Mouse (Mus musculus) intestine, postnatal 0 days (tissue): ENCODE data around the gene Phldb3. TPM values are rescaled to one million over a fixed set of nuclear protein-coding genes. Genes with fewer than 3 reads are reported as not detected.

Experiments used
- ATAC-seq: fragments of 200-750 bp; cut with Nextera tagmentation; 2 replicates; pipeline ENCODE4 v1.8.0; 2017; ENCODE audit warnings: mild to moderate bottlenecking, moderate TSS enrichment, moderate library complexity
- H3K27ac ChIP-seq: fragments of 300-500 bp; sonication (generic); 2 replicates; pipeline ENCODE4 v1.5.1; 2014; ENCODE audit warnings: mild to moderate bottlenecking, low read depth, low read length, moderate library complexity
- H3K27me3 ChIP-seq: fragments of 300-500 bp; sonication (generic); replicated peaks from 2 replicates; pipeline ENCODE4 v1.6.1; 2014; ENCODE audit warnings: low read length, mixed read lengths; ENCODE audit not compliant: control insufficient read depth, insufficient read depth
- H3K36me3 ChIP-seq: fragments of 300-500 bp; sonication (generic); 2 replicates; pipeline ENCODE4 v1.6.1; 2014; ENCODE audit warnings: mild to moderate bottlenecking, moderate library complexity; ENCODE audit not compliant: control insufficient read depth, insufficient read depth
- H3K4me1 ChIP-seq: fragments of 300-500 bp; sonication (generic); replicated peaks from 2 replicates; pipeline ENCODE4 v1.6.1; 2014; ENCODE audit warnings: antibody characterized with exemption, low read length, mixed read lengths; ENCODE audit not compliant: control insufficient read depth, insufficient read depth
- H3K4me2 ChIP-seq: fragments of 300-500 bp; sonication (generic); replicated peaks from 2 replicates; pipeline ENCODE4 v1.6.1; 2014; ENCODE audit warnings: low read depth, mild to moderate bottlenecking, moderate library complexity
- H3K4me3 ChIP-seq: fragments of 300-500 bp; sonication (generic); 2 replicates; pipeline ENCODE4 v1.5.1; 2014; ENCODE audit warnings: low read depth, low read length
- H3K9ac ChIP-seq: fragments of 300-500 bp; sonication (generic); 2 replicates; pipeline ENCODE4 v1.6.1; 2014; ENCODE audit warnings: mild to moderate bottlenecking, low read depth, low read length
- H3K9me3 ChIP-seq: fragments of 300-500 bp; sonication (generic); 2 replicates; pipeline ENCODE4 v1.6.1; 2016; ENCODE audit warnings: mixed run types; ENCODE audit not compliant: control insufficient read depth
- CTCF ChIP-seq: sonication (generic); IDR thresholded peaks from 2 replicates; pipeline ENCODE4 v1.5.1; 2016; ENCODE audit warnings: low read depth, mild to moderate bottlenecking, control low read depth, antibody characterized with exemption, moderate library complexity
- WGBS: fragments of 180-500 bp; shearing (Covaris S2); extraction: QIAGEN DNeasy Blood & Tissue Kit; methylation state at CpG from one replicate; pipeline ENCODE4 v1.1.7; 2014; 5-methylcytosine and 5-hydroxymethylcytosine counted together
- polyA plus RNA-seq: library from polyadenylated mRNA; unstranded; fragments of >200 nt; fragmentation: Nextera tagmentation; extraction: Ambion mirVana; gene quantifications from 2 replicates; pipeline ENCODE4 v1.2.1, GENCODE M21; 2015

Phldb3 gene
- polyA plus RNA-seq, 1 experiment from 2014 or later: 0.65 TPM

DNA sequence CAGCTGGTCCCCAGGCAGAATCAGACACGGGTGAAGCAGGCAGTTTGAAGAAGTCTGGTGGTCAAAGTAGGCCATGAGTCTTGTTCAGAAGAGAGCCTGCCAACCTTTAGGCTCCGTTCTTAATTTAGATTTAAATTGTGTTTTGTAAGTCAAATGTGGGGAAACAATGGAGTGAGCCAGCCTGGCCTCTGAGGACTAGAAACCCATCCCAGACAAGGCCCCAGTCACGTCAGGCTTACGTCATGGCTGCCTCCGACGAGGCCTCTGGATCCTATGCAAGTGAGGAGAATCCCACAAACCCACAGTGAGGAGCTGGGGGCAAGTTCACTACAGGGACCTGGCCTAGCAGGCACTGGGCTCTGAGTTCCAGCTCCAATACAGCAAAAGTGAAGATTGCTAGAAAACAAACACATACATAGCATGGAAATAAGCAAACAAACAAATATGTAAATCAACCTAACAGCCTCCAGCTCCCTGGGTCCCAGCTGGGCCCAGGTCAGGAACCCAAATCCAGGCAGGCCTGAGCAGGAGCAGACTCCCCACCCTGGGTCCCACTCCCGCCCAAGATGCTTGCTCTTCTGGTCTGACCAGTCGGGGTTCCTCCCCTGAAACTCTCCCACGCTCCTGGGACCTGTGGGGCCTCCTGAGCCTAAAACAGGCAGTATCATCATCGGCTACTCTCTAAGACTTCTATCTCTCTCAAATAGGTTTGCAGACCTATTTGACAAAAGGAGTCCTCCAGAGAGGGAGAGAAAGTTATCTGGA lies 19.7 kb downstream of the Phldb3 start:
- WGBS: 74% methylated on average over 10 of the region's 10 CpGs
- Histone ChIP-seq H3K4me1 (no peaks in the 10 kb centered on the region), H3K9ac (no peak overlapping the region), H3K4me2 (no peak overlapping the region), H3K27me3 (no peaks in the 10 kb centered on the region), H3K27ac (no peak overlapping the region), H3K4me3 (no peak overlapping the region), H3K9me3 (no peaks in the 10 kb centered on the region), H3K36me3 (peaks cover 20% of the 10 kb centered on the region; the same call in 1 of the 2 replicates)
- no peak for TF ChIP-seq CTCF
- ATAC-seq: no peak

DNA sequence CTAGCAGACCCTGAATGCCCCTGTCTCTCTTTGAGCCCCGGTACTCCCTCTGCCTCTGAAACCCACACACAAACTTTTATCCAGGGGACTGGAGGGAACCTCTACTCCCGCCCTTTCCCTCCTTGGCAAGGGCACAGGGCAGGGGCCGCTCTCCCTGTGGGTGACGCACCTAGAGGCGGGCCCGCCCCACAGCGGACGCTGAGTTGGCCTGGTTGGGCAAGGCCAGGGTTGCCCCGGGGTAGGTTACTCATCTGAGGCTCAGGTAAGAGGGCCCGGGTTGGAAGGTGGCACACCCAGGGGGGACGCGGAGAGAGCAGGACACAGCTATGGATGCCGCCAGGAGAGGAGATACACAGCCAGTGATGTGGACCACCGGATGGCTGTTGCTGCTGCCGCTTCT lies 25.7 kb downstream of the Phldb3 start, which contains the start of gene Lypd3:
Gene Lypd3, plus strand, starts transcription at position 287 of the 400 bp plus-strand sequence.
- Histone ChIP-seq H3K27ac (no peak within 1 kb of the TSS), H3K36me3 (no peaks in the 10 kb centered on the region), H3K9me3 (no peaks in the 10 kb centered on the region), H3K4me3 (0 out of 2 replicates have a peak within 1 kb of the TSS, but pooled peaks have one; percentile 45), H3K9ac (no peak within 1 kb of the TSS), H3K4me2 (peak within 1 kb of the TSS; percentile 85), H3K27me3 (peaks cover 32% of the 10 kb centered on the region), H3K4me1 (no peaks in the 10 kb centered on the region)
- TF ChIP-seq CTCF: no peak
- ATAC-seq: no peak
- 32% methylated on average over 15 of the region's 15 CpGs for WGBS

DNA sequence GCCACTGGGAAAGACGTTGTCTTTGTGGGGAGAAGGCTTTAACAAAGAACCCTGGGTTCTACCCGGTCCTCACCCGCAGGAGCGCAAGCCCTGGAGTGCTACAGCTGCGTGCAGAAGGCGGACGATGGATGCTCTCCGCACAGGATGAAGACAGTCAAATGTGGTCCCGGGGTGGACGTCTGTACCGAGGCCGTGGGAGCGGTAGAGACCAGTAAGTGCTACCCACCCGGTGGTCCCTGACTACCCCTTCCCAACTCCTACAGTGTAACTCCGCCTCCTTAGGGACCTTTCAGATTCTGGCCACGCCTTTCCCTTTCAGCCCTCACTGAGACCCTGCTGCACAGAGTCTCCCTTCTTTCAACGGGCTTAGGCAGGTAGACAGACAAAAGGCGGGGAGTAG lies 26.5 kb downstream of the Phldb3 start:
- Histone ChIP-seq H3K9ac (no peak overlapping the region), H3K36me3 (no peaks in the 10 kb centered on the region), H3K4me1 (no peaks in the 10 kb centered on the region), H3K27ac (no peak overlapping the region), H3K27me3 (peaks cover 36% of the 10 kb centered on the region), H3K9me3 (no peaks in the 10 kb centered on the region), H3K4me2 (peak overlapping the region; percentile 85), H3K4me3 (0 out of 2 replicates have a peak overlapping the region, but pooled peaks have one; percentile 45)
- ATAC-seq: no peak
- no peak for TF ChIP-seq CTCF
- WGBS: 5% methylated on average over 18 of the region's 18 CpGs

DNA sequence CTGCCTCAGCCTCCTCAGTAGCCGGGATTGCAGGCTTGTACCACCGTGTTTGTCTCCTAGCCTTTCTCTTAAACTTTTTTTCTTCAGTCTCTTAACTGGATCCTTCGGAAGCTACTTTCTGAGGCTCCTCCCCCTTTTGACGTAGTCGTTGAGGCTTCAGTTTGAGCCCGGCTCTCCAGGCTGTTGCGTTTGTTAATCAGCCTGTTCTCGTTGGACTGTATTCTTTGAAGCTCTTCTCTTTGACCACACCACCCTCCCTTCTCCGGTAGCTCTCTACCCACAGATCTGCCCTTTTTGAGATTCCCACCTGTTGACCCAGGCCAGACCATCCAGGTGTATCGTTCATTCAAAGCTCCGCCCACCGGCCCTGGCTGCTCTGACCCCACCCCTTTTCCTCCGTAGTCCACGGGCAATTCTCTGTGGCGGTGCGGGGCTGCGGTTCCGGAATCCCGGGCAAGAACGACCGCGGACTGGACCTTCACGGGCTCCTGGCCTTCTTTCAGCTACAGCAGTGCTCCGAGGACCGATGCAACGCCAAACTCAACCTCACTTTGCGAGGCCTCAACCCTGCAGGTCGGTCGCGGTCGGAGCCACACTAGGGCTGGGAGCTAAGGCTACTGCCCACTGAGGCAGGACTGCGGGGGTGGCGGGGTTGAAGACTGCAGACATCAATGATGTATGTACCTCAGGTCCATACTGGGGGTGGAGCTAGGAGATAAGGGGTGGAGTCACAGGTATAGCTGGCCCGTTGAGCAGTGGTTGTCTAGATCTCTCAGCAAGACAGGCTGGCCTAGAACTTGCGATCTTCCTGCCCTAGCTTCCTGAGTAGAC lies 27.7 kb downstream of the Phldb3 start:
- Histone ChIP-seq H3K4me3 (peak overlapping the region; percentile 45), H3K27me3 (peaks cover 36% of the 10 kb centered on the region), H3K27ac (no peak overlapping the region), H3K9ac (no peak overlapping the region), H3K4me2 (peak overlapping the region; percentile 85), H3K36me3 (no peaks in the 10 kb centered on the region), H3K9me3 (no peaks in the 10 kb centered on the region), H3K4me1 (no peaks in the 10 kb centered on the region)
- 2% methylated on average over 35 of the region's 35 CpGs for WGBS
- ATAC-seq: peak; percentile 47
- no peak for TF ChIP-seq CTCF

DNA sequence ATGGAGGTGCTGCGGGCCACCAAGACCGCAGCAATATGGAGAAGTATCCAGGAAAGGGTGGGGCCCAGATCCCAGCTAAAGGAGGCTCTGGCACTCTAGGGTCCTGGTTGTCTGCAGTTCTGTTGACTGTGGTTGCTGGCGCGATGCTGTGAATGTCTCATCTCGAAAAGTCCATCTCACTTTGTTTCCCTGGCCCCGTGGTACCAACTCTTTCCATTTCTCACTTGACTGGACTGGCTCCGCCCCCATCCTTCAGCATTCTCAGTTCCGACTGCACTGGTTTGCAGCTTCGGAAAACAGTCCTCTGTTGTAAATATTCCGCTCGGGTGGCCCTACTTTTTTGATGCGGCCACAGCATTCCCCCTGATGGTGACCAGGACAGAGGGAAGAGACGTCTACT lies 29.9 kb downstream of the Phldb3 start:
- TF ChIP-seq CTCF: no peak
- Histone ChIP-seq H3K9ac (no peak overlapping the region), H3K4me1 (no peaks in the 10 kb centered on the region), H3K4me3 (no peak overlapping the region), H3K36me3 (no peaks in the 10 kb centered on the region), H3K9me3 (no peaks in the 10 kb centered on the region), H3K27ac (no peak overlapping the region), H3K27me3 (peaks cover 36% of the 10 kb centered on the region), H3K4me2 (no peak overlapping the region)
- 59% methylated on average over 13 of the region's 13 CpGs for WGBS
- ATAC-seq: no peak

DNA sequence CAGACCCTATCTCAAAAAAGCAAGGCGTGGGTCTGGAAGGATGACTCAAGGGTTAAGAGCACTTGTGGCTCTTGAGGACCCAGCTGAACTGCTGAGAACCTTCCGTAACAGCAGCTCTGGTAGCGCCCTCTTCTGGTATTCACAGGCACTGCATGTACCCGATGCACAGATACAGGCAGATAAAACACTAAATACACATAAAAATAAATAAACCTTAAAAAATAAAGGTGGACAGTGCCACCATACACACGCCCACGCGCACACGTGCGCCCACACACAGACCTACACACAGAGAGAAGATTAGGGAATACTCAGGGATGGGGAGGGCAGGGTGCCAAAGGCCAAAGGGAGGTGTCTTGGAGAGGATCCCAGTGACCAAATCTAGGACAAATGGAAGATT lies 31.9 kb downstream of the Phldb3 start:
- Histone ChIP-seq H3K27ac (no peak overlapping the region), H3K4me1 (no peaks in the 10 kb centered on the region), H3K4me3 (no peak overlapping the region), H3K9ac (no peak overlapping the region), H3K4me2 (no peak overlapping the region), H3K27me3 (peaks cover 25% of the 10 kb centered on the region), H3K9me3 (no peaks in the 10 kb centered on the region), H3K36me3 (no peaks in the 10 kb centered on the region)
- 17% methylated on average over 9 of the region's 9 CpGs for WGBS
- no peak for ATAC-seq
- peak; percentile 84 for TF ChIP-seq CTCF
